Comparison of ENCODE assay signal across 22 mouse cellular contexts in the genomic region with DNA sequence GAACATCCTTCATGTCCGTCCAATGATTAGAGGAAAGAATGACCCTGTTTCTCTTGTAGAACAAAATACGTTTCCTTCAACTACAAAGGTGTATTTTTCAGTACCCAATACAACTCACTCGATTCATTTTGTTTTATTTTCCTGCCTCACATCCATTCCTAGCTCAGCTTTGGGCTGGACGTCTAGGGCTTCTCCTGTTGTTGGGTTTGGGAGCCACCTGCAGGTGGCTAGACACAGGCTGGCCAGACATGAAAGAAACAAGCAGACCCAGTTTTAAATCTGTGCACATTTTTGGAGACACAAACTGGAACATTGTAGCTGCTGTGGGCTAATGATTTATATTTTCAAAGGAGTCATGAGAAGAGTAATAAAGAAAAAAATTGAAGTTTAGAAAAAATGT.
DNase-seq lines count a peak whose midpoint lies in the region; ATAC-seq and TF ChIP-seq lines count a peak whose summit lies in the region.
"Had no signal": no experiment of that assay in that cellular context is flagged by ENCODE, and none has a peak within 500 bp of the region (broad histone marks: within the 10 kb centered on the region; RNA-seq: fewer than 3 reads in every experiment).

No protein-coding gene starts in this region.

- no peak for DNase-seq in heart, adult 2 months
- DNase-seq in heart, postnatal 10 days = no peak
- no peak for DNase-seq in liver, adult 2 months (ENCODE audit: extremely low read depth, low read depth, low spot score)
- DNase-seq in brain, adult 2 months (ENCODE audit: low read depth, low spot score) = peak; percentile 38
- DNase-seq in cerebellum, postnatal 10 days = peak; percentile 47 to 52
- no peak for DNase-seq in right cerebral cortex, adult 2 months (ENCODE audit: low spot score in 2 of 2)
- DNase-seq: adrenal gland, postnatal 25 days; B cell, adult 2 months; embryo, embryonic 11 days; gastrocnemius, postnatal 10 days; kidney, adult 8-10 months; kidney, postnatal 4 days; liver; retina, postnatal 1 day; spleen, adult 18-20 months; thymus, adult 2 months had no signal

- H3K4me3 ChIP-seq in heart, adult 2 months = no peak overlapping the region
- no peak overlapping the region for H3K4me3 ChIP-seq in liver, adult 2 months (ENCODE audit: insufficient read depth, low read depth, low read length)
- no peak overlapping the region for H3K4me3 ChIP-seq in liver, embryonic 12.5 days
- H3K4me3 ChIP-seq: embryonic facial prominence, embryonic 15.5 days; hindbrain, embryonic 15.5 days; midbrain, embryonic 12.5 days; myocyte had no signal

- 0 out of 2 replicates have a peak, but pooled peaks have one; percentile 13 for TF ChIP-seq EP300 in heart, adult 2 months (IDR thresholded peaks at IDR 0.05; ENCODE audit: insufficient read depth, low read depth, low read length)

- H3K9ac ChIP-seq in heart, adult 2 months (ENCODE audit: low read depth, low read length) = no peak overlapping the region
- no peak overlapping the region for H3K9ac ChIP-seq in liver, adult 2 months (ENCODE audit: low read depth, low read length)
- no peak overlapping the region for H3K9ac ChIP-seq in liver, embryonic 12.5 days
- H3K9ac ChIP-seq: embryonic facial prominence, embryonic 15.5 days; hindbrain, embryonic 15.5 days; midbrain, embryonic 12.5 days had no signal

- H3K27me3 ChIP-seq in heart, adult 2 months (ENCODE audit: control insufficient read depth, insufficient read depth, low read length) = no peaks in the 10 kb centered on the region
- H3K27me3 ChIP-seq in liver, adult 2 months (ENCODE audit: control insufficient read depth, insufficient read depth, low read length) = no peaks in the 10 kb centered on the region
- H3K27me3 ChIP-seq in liver, embryonic 12.5 days (replicated peaks) = no peaks in the 10 kb centered on the region
- H3K27me3 ChIP-seq: embryonic facial prominence, embryonic 15.5 days; hindbrain, embryonic 15.5 days; midbrain, embryonic 12.5 days had no signal

- no peak for TF ChIP-seq POLR2A in heart, adult 2 months (IDR thresholded peaks at IDR 0.05; ENCODE audit: insufficient read depth, low read depth, low read length)
- TF ChIP-seq POLR2A in liver, adult 2 months (IDR thresholded peaks at IDR 0.05; ENCODE audit: extremely low read depth, insufficient read depth, low read length) = no peak

- H3K9me3 ChIP-seq in liver, embryonic 12.5 days (replicated peaks) = no peaks in the 10 kb centered on the region
- H3K9me3 ChIP-seq: embryonic facial prominence, embryonic 15.5 days; hindbrain, embryonic 15.5 days; midbrain, embryonic 12.5 days had no signal

- peak; percentile 50 for TF ChIP-seq CTCF in heart, adult 2 months (IDR thresholded peaks at IDR 0.05)
- peak; percentile 53 for TF ChIP-seq CTCF in liver, adult 2 months (IDR thresholded peaks at IDR 0.05; ENCODE audit: low read depth, low read length)

- 59% methylated on average over 4 of the region's 4 CpGs for WGBS in heart, adult 2 months
- WGBS in liver, adult 2 months = 57% methylated on average over 4 of the region's 4 CpGs
- WGBS in liver, embryonic 12.5 days (ENCODE audit: insufficient replicate concordance) = 50% methylated on average over 4 of the region's 4 CpGs

- peaks cover 4% of the 10 kb centered on the region; the same call in 1 of the 2 replicates for H3K36me3 ChIP-seq in heart, adult 2 months (ENCODE audit: control insufficient read depth, insufficient read depth, low read length)
- H3K36me3 ChIP-seq in liver, adult 2 months (ENCODE audit: control insufficient read depth, insufficient read depth, low read length) = no peaks in the 10 kb centered on the region
- H3K36me3 ChIP-seq in liver, embryonic 12.5 days = no peaks in the 10 kb centered on the region
- H3K36me3 ChIP-seq: embryonic facial prominence, embryonic 15.5 days; hindbrain, embryonic 15.5 days; midbrain, embryonic 12.5 days had no signal

- H3K4me1 ChIP-seq in heart, adult 2 months (ENCODE audit: control insufficient read depth, insufficient read depth, low read length) = peaks cover 7% of the 10 kb centered on the region
- peaks cover 2% of the 10 kb centered on the region; the same call in 1 of the 2 replicates for H3K4me1 ChIP-seq in liver, adult 2 months (ENCODE audit: control insufficient read depth, insufficient read depth, low read length)
- H3K4me1 ChIP-seq in liver, embryonic 12.5 days = no peaks in the 10 kb centered on the region
- H3K4me1 ChIP-seq: embryonic facial prominence, embryonic 15.5 days; hindbrain, embryonic 15.5 days; midbrain, embryonic 12.5 days had no signal

- no peak for ATAC-seq in liver, embryonic 12.5 days

- no peak overlapping the region for H3K4me2 ChIP-seq in liver, embryonic 12.5 days
- H3K4me2 ChIP-seq: embryonic facial prominence, embryonic 15.5 days; hindbrain, embryonic 15.5 days; midbrain, embryonic 12.5 days had no signal

- intact Hi-C loops in heart, adult 2 months (cut with DNase I) = no loop called here
- intact Hi-C loops in heart, postnatal 10 days (cut with DNase I) = loop anchor here (2.0 kb wide), 1 partner anchor 72 kb away; no protein-coding TSS in a partner anchor

- H3K27ac ChIP-seq in heart, adult 2 months = no peak overlapping the region; the same call in 1 of the 2 replicates
- no peak overlapping the region for H3K27ac ChIP-seq in liver, adult 2 months (replicated peaks; ENCODE audit: insufficient read depth, low read depth, low read length)
- no peak overlapping the region for H3K27ac ChIP-seq in liver, embryonic 12.5 days
- H3K27ac ChIP-seq: embryonic facial prominence, embryonic 15.5 days; hindbrain, embryonic 15.5 days; macrophage; midbrain, embryonic 12.5 days had no signal

- no peaks in the 10 kb centered on the region; the same call in 1 of the 2 replicates for H3K79me2 ChIP-seq in heart, adult 2 months (replicated peaks; ENCODE audit: control insufficient read depth, insufficient read depth, low read length)
- H3K79me2 ChIP-seq in liver, adult 2 months (ENCODE audit: control insufficient read depth, insufficient read depth, low read length) = no peaks in the 10 kb centered on the region

Comparison
In these comparisons a context has a peak if more than half of its experiments do, and no peak if none do; other contexts are left out.
1. DNase-seq: peak in brain, adult 2 months (single experiment) and cerebellum, postnatal 10 days (2 of 2); none in heart, adult 2 months (0 of 2), heart, postnatal 10 days (0 of 2), liver, adult 2 months (single experiment) and right cerebral cortex, adult 2 months (0 of 2).